Mouse (Mus musculus) midbrain, embryonic 11.5 days (tissue): ENCODE measurements at regions not wholly inside any gene's neighbourhood (a gene's known extent, or its start where the extent isn't known, plus 50 kb on each side); places are given as distances from the start of the nearest gene placed in this dataset.

Experiments used
- ATAC-seq: fragments of 200-750 bp; cut with Nextera tagmentation; 2 replicates; pipeline ENCODE4 v1.8.0; 2017; ENCODE audit warnings: moderate TSS enrichment, moderate library complexity; ENCODE audit not compliant: low FRiP score
- DNase-seq: peaks from one replicate; pipeline ENCODE4 v3.0.0; 2015; ENCODE audit warnings: low spot score; ENCODE audit errors: missing footprints
- H3K27ac ChIP-seq: fragments of 300-500 bp; sonication (generic); 2 replicates; pipeline ENCODE4 v1.5.1; 2014; ENCODE audit warnings: low read depth, low read length
- H3K27me3 ChIP-seq: fragments of 300-500 bp; sonication (generic); 2 replicates; pipeline ENCODE4 v1.6.1; 2014; ENCODE audit warnings: mild to moderate bottlenecking, low read length, moderate library complexity, mixed read lengths; ENCODE audit not compliant: control insufficient read depth, insufficient read depth
- H3K36me3 ChIP-seq: fragments of 300-500 bp; sonication (generic); 2 replicates; pipeline ENCODE4 v1.6.1; 2014; ENCODE audit warnings: mild to moderate bottlenecking, low read length, moderate library complexity, mixed read lengths; ENCODE audit not compliant: control insufficient read depth, insufficient read depth
- H3K4me1 ChIP-seq: fragments of 300-500 bp; sonication (generic); 2 replicates; pipeline ENCODE4 v1.6.1; 2014; ENCODE audit warnings: low read length; ENCODE audit not compliant: control insufficient read depth, insufficient read depth
- H3K4me2 ChIP-seq: fragments of 300-500 bp; sonication (generic); 2 replicates; pipeline ENCODE4 v1.6.1; 2014; ENCODE audit warnings: mild to moderate bottlenecking, moderate library complexity
- H3K4me3 ChIP-seq: fragments of 300-500 bp; sonication (generic); 2 replicates; pipeline ENCODE4 v1.5.1; 2014; ENCODE audit warnings: low read depth, low read length
- H3K9ac ChIP-seq: fragments of 300-500 bp; sonication (generic); 2 replicates; pipeline ENCODE4 v1.6.1; 2014; ENCODE audit warnings: low read length
- H3K9me3 ChIP-seq: fragments of 300-500 bp; sonication (generic); 2 replicates; pipeline ENCODE4 v1.6.1; 2016; ENCODE audit warnings: low read length; ENCODE audit not compliant: control insufficient read depth
- WGBS: fragments of 180-500 bp; shearing (Covaris S2); extraction: QIAGEN DNeasy Blood & Tissue Kit; methylation state at CpG from one replicate; pipeline ENCODE4 v1.1.7; 2014; 5-methylcytosine and 5-hydroxymethylcytosine counted together

DNA sequence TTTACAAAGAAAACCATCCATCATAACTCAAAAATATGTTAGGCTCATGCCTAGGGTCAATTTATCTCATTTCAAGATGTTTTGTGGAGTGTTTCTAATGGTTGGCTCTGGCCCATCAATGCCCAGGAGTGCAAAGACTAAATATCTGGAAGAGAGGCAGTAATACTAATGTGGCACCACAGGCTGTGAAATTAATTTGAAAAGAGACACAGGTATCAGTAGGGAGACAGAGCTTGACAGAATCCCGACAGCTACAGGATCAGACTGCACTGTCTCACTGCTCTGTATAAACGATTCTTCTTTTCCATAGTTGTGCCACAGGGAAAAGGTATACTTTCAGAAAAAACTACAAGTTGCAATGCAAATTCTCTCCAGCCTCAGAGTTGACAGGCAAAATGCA is 308.1 kb upstream of the Emcn start:
- H3K9ac ChIP-seq: no peak overlapping the region
- H3K27ac ChIP-seq: no peak overlapping the region
- H3K4me3 ChIP-seq: no peak overlapping the region
- H3K4me2 ChIP-seq: no peak overlapping the region
- H3K9me3 ChIP-seq: no peaks in the 10 kb centered on the region
- no peaks in the 10 kb centered on the region for H3K36me3 ChIP-seq
- no peaks in the 10 kb centered on the region for H3K4me1 ChIP-seq
- 88% methylated on average over 2 of the region's 2 CpGs for WGBS
- DNase-seq: no peak
- no peaks in the 10 kb centered on the region for H3K27me3 ChIP-seq
- ATAC-seq: no peak

DNA sequence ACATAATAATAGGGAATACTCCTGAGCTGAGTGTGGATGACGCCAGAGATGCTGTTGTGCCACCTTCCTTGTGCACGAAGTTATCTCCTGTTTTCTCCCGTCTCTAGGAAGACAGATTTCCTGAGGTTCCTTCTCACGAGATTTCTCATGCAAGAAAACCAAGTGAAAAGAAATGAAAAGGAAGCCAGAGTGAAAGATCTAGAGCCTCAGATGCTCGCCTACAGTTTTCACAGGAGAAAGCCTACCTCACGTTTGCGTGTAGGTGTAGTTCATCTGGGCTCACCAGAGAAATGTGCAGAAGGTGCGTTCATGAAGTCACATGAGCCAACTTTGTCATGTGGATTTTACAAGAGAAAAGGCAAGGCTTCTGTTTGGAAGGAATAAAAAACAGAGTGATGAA is 301.2 kb upstream of the Emcn start:
- Histone ChIP-seq H3K4me3 (no peak overlapping the region), H3K27ac (no peak overlapping the region), H3K36me3 (no peaks in the 10 kb centered on the region), H3K27me3 (no peaks in the 10 kb centered on the region), H3K9ac (no peak overlapping the region), H3K4me1 (no peaks in the 10 kb centered on the region), H3K9me3 (no peaks in the 10 kb centered on the region), H3K4me2 (no peak overlapping the region)
- ATAC-seq: no peak
- 87% methylated on average over 8 of the region's 8 CpGs for WGBS
- DNase-seq: no peak

DNA sequence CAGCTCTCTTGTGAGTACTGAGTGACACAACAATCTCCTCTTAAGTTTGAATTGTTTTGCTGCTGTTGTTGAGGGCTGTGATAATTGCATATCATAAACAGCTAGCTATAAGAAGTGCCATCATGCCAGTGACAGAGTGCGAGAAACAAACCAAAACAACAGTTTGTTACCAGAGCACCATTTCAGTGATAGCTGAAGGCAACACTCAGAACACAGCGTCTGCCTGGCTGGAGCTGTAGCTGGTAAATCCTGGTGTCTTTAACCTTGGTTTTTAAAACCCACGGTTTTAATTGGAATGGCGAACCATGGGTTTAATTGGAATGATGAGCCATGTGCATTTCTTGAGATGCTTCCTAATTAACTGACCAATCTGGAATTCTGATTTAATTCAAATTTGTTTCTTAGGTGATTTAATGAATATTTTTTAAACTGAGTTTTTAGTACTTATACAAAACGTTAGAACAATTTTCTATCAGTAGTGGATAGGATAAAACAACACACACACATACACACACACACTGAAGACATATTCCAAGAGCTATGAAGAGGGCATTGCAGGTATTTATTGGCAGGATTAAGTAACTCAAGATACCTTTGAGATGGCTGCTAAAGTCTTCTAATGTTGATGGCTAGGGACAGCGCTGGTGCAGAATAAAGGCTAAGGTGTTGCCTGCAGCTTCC is 284.2 kb upstream of the Emcn start:
- H3K9ac ChIP-seq: no peak overlapping the region
- H3K4me3 ChIP-seq: no peak overlapping the region
- H3K9me3 ChIP-seq: no peaks in the 10 kb centered on the region
- ATAC-seq: no peak
- no peak overlapping the region for H3K27ac ChIP-seq
- H3K4me1 ChIP-seq: no peaks in the 10 kb centered on the region
- peak; percentile 51 for DNase-seq
- whole genome bisulfite sequencing: 86% methylated on average over 6 of the region's 6 CpGs
- no peaks in the 10 kb centered on the region for H3K27me3 ChIP-seq
- no peaks in the 10 kb centered on the region for H3K36me3 ChIP-seq
- no peak overlapping the region for H3K4me2 ChIP-seq

DNA sequence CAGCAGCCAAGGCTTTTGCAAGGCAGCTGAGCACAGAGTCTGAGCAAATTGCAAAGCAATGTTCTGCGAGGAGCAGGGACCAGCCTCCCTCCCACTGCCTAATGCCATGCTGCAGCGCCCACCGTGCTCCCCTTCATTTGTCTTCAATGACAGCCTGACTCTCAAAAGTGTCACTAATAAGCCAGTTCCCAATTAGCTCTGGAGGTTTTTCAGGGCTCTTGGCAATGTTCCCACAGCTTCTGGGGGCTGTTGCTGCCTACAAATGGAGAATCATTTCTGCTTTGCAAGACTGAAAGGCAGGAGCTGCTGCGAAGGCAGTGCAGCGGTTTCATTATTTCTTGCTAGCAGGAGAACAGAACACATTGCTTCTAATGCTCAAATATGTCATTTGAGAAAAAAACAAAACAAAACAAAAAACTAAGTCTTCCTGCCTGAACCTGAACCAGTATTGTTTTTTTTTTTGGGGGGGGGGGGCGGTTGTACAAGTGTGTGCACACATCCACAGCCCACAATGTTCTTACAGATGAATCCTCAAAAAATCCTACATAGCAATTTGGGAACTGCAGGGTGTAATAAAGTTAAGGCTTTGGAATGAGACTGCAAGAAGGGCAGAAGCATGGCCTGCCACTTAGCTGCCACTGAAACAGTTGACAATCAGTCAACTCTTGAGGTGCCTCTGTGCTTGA is 283.5 kb upstream of the Emcn start:
- DNase-seq (peak; percentile 14), ATAC-seq (no peak)
- Histone ChIP-seq H3K9me3 (no peaks in the 10 kb centered on the region), H3K9ac (no peak overlapping the region), H3K4me3 (no peak overlapping the region), H3K27me3 (no peaks in the 10 kb centered on the region), H3K36me3 (no peaks in the 10 kb centered on the region), H3K4me1 (no peaks in the 10 kb centered on the region), H3K4me2 (no peak overlapping the region), H3K27ac (no peak overlapping the region)
- 75% methylated on average over 6 of the region's 6 CpGs for WGBS

DNA sequence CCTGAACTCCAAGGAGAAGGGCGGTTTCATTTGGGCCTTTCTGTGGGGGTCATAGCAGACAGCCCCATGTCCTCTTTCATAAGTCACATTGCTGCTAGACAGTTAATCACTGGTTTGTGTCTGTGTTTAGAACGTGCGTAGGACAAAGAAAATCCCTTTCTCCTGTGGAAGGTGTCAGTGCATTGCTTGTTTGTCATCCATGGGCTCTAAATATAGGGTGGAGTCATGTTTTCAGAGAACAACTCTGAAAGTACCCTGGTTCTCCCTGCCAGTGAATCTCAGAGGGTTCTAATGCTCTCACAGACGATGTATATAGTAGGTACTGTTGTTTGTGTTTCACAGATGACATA is 283.0 kb upstream of the Emcn start:
- WGBS: 94% methylated on average over 4 of the region's 4 CpGs
- H3K27ac ChIP-seq: no peak overlapping the region
- ATAC-seq: no peak

DNA sequence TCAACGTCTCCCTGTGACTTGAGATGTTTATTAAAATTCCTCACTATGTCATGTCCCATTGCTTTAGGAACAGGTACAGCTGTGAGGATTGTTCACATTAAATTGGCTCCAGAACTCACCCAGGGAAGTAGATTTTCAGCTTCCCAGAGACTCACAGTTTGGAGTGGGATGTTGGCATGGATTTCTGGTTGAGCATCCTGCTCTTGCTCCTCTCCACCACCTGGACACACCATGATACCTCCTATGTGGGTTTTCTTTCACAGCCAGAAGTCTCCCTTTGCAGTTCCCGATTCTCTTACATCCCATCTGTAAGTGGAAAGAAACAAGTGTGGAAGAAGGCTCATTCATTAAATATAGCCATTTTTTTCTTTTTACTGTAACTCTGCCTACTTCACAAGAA is 278.8 kb upstream of the Emcn start:
- no peak for ATAC-seq
- no peaks in the 10 kb centered on the region for H3K27me3 ChIP-seq
- no peaks in the 10 kb centered on the region for H3K36me3 ChIP-seq
- peak; percentile 69 for DNase-seq
- H3K9me3 ChIP-seq: no peaks in the 10 kb centered on the region
- H3K27ac ChIP-seq: no peak overlapping the region
- H3K4me3 ChIP-seq: no peak overlapping the region
- WGBS: 84% methylated on average over 2 of the region's 2 CpGs
- H3K4me2 ChIP-seq: no peak overlapping the region
- no peak overlapping the region for H3K9ac ChIP-seq
- no peaks in the 10 kb centered on the region for H3K4me1 ChIP-seq

More for the DNA sequence above, 283.0 kb upstream of the Emcn start:
- Histone ChIP-seq H3K27me3 (no peaks in the 10 kb centered on the region), H3K9me3 (no peaks in the 10 kb centered on the region), H3K4me2 (no peak overlapping the region), H3K4me1 (no peaks in the 10 kb centered on the region), H3K9ac (no peak overlapping the region), H3K4me3 (no peak overlapping the region), H3K36me3 (no peaks in the 10 kb centered on the region)
- DNase-seq: no peak

DNA sequence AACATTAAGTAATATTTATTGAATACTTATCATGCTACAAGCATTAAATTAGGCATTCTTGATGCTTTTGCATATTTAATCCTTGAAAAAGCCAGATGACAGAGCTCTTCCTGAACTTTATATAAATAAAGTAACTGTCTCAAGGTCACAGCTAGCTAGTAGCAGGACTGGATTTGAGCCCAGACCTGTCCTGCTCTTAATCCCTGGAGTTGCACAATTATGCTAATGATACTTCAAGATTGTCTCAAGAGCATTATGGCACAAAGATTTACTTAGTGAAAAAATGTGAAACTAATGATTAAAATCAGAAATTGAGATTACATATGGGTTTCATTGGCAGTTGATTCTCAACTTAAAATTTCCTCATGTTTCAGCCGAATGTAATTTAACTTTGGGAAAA is 273.5 kb upstream of the Emcn start:
- no peak overlapping the region for H3K27ac ChIP-seq
- no peak overlapping the region for H3K4me3 ChIP-seq
- H3K4me1 ChIP-seq: no peaks in the 10 kb centered on the region
- H3K27me3 ChIP-seq: no peaks in the 10 kb centered on the region
- no peaks in the 10 kb centered on the region for H3K9me3 ChIP-seq
- H3K9ac ChIP-seq: no peak overlapping the region
- no peaks in the 10 kb centered on the region for H3K36me3 ChIP-seq
- no peak overlapping the region for H3K4me2 ChIP-seq
- 83% methylated on average over 1 of the region's 1 CpGs for WGBS
- no peak for ATAC-seq
- DNase-seq: no peak

DNA sequence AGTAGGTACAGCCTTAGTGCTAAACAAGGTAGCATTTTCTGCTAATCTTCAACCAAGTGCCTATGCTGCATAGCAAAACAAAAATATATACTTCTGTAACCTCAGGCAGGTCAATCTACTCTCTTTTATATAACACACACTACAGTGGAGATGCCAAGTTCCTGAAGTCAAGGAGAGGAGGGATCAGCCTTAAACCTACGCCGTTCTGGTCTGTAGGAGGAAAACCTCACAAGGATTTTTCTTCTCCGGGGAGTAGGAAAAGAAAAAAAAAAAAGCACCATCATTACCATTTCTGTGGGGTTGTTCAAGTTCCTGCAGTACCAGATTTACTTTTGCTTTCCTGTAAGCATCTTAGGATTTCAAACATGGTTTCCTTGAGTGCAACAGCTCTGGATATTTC is 271.5 kb upstream of the Emcn start:
- ATAC-seq: no peak
- no peak overlapping the region for H3K27ac ChIP-seq
- no peaks in the 10 kb centered on the region for H3K9me3 ChIP-seq
- no peak overlapping the region for H3K9ac ChIP-seq
- 95% methylated on average over 3 of the region's 3 CpGs for WGBS
- H3K4me2 ChIP-seq: no peak overlapping the region
- H3K4me3 ChIP-seq: no peak overlapping the region
- no peaks in the 10 kb centered on the region for H3K27me3 ChIP-seq
- H3K4me1 ChIP-seq: no peaks in the 10 kb centered on the region
- no peak for DNase-seq
- no peaks in the 10 kb centered on the region for H3K36me3 ChIP-seq

DNA sequence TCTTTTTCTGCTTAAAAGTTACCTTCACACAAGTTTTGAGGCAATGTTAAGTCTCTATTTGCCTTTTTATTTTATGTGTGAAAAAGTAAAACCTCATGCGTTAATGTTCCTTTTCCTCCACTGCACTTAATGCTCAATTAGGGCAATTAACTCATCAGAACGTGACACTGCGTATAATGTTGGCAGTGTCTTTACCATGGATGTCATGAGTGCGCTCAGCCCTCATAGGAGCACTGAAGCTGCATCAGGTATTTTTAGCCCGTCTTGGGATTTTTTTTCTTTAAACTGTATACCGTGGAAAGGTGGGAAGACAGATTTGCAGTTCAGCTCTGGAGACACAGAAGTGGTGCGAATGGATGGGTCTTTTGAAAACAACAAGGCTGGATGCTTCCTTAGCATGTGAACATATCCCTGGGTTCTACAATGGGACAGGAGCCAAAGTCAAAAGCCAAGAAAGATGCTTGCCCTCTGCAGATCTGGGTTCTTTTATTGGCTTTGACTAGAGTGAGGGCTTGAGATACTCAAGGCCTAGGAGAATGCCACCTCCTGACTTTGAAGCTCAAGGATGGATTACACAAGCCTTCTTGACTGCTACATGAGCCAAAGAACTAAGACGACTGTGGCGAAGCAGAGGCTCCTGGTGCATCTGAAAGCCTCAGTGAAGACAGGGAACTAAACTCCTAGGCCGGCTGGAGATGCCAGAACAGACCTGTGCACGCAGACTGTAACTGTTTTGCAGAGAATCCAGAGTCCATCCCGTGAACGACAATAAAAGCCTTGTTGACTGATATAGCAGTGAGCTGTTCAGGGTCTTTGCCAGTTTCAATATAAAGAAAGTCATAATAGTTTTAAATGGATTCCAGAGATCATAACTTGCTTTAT is 262.9 kb upstream of the Emcn start:
- Histone ChIP-seq H3K4me3 (no peak overlapping the region), H3K9ac (no peak overlapping the region), H3K36me3 (no peaks in the 10 kb centered on the region), H3K27me3 (no peaks in the 10 kb centered on the region), H3K9me3 (no peaks in the 10 kb centered on the region), H3K27ac (no peak overlapping the region), H3K4me2 (no peak overlapping the region), H3K4me1 (no peaks in the 10 kb centered on the region)
- no peak for ATAC-seq
- 88% methylated on average over 13 of the region's 13 CpGs for WGBS
- peak; percentile 33 for DNase-seq
